Mouse (Mus musculus) urinary bladder, adult 2 months (tissue): Measurements from ENCODE around the gene Rps29. TPM values are rescaled to one million over a fixed set of nuclear protein-coding genes. Genes with fewer than 3 reads are reported as not detected.

ENCODE experiments used
- DNase-seq: peaks from one replicate; pipeline ENCODE4 v3.0.0; 2022; ENCODE audit warnings: low spot score
- polyA plus RNA-seq: library from polyadenylated mRNA; depleted of rRNA; stranded (reverse); fragments of >200 nt; gene quantifications from 2 replicates; pipeline ENCODE4 v1.2.3, GENCODE M21; 2012; rRNA removed

The Rps29 gene
- polyA plus RNA-seq, 1 experiment: 3,164 TPM

GRCm38 (mm10) chr12:69130486-69130885 lies 28.5 kb downstream of the Rps29 start:
- no peak for DNase-seq

DNA sequence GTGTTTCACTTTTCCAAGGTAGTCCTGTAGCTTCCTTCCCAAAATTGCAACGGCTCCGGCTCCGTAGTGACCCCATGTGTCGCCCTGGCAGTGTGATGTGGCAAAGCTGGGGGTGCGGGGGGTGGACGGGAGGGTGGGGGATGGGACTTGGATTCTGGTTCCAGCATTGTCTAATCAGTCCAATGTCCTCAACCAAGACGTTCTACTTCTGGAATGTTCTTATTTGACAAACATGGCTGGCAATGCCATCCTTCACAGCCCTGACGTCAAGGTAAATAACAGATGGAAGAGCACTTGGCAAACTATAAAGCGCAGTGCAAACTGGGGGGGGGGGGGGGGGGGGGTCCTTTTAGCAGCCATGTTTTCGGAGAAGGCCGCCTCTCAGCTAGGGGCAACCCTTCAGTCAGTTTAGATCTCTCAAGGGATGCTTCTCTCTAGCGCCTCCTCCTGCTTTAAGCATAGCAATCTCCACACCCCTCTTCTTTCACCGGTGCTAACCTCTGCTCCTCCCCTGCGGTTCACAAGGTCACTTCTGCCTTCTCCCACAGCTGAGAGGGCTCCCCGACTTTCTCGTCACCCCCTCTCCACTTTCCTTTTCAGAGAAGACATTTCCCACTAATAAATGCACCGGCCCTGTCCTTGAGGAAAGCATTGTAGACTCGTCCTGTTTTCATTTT lies 29.2 kb downstream of the Rps29 start:
- no peak for DNase-seq

DNA sequence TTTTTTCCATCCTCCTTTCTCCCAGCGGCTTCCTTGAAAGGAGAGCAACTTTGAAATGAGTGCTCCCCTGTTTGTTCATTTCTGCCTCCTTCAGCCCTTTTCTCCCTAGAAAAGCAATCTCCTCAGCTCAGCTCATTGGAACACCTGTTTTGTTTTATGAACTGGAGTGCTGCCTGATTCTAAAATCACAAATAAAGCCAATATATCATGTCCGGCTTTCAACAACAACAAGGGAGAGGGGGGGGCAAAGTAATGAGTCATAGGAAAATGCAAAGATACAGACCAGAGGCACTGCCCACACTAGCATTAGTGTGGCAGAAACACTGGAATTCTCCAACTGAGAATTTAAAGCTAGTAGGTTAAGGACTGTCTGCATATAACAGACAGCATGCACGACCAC lies 31.4 kb downstream of the Rps29 start:
- DNase-seq: no peak

- DNase-seq: no peak
Observed at GRCm38 (mm10) chr12:69127170-69127569, 31.8 kb downstream of the Rps29 start.

- DNase-seq: no peak
Observed at GRCm38 (mm10) chr12:69125066-69125465, 33.9 kb downstream of the Rps29 start.

DNA sequence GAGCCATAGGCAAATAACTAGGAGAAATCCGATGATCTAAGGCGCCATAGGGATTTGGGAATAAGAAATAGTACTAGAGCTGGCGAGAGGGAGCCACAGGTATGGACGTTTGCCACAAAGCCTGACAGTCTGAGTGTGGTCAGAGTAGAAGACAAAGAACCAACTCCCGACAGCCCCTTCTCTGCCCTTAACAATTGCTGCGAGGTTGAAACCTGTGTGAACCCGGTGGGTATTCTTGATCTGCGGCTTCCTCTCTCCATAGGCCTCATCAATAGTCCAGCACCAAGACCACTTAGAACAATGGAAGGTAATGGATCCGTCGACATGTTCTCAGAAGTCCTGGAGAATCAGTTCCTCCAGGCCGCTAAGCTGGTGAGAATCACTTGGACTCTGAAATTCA lies 36.2 kb downstream of the Rps29 start:
- DNase-seq: no peak

- DNase-seq: no peak
Observed at GRCm38 (mm10) chr12:69119908-69120307, 39.1 kb downstream of the Rps29 start.

Other genes with a start within 250 kb of the Rps29 start
- 0.10 and 0.39 TPM in 2 replicates for gene Lrr1, start 9.6 kb upstream of the Rps29 start, polyA plus RNA-seq
- gene Rpl36al, start 24.9 kb upstream of the Rps29 start, polyA plus RNA-seq: 607 and 659 TPM in 2 replicates
- 27.3 and 27.4 TPM in 2 replicates for gene Mgat2, start 25.0 kb upstream of the Rps29 start, polyA plus RNA-seq
- gene Gm49383, start 37.9 kb upstream of the Rps29 start, polyA plus RNA-seq: 1.3 and 2.1 TPM in 2 replicates
- 2.8 TPM in 2 replicates for gene Dnaaf2, start 39.2 kb upstream of the Rps29 start, polyA plus RNA-seq
- 3.6 and 4.1 TPM in 2 replicates for gene Gm49384, start 45.1 kb upstream of the Rps29 start, polyA plus RNA-seq
- 3.2 and 6.5 TPM in 2 replicates for gene Pole2, start 69.0 kb upstream of the Rps29 start, polyA plus RNA-seq
- gene Klhdc1, start 82.0 kb upstream of the Rps29 start, polyA plus RNA-seq: 8.4 and 14.8 TPM in 2 replicates
- 52.8 and 61.7 TPM in 2 replicates for gene Klhdc2, start 137.5 kb upstream of the Rps29 start, polyA plus RNA-seq
- gene Nemf, start 198.0 kb upstream of the Rps29 start, polyA plus RNA-seq: 28.8 and 32.1 TPM in 2 replicates
- 73.3 and 73.5 TPM in 2 replicates for gene Arf6, start 213.0 kb upstream of the Rps29 start, polyA plus RNA-seq
- 0.69 TPM in 2 replicates for gene Gm9887, start 213.3 kb upstream of the Rps29 start, polyA plus RNA-seq